Mouse (Mus musculus) mesoderm, embryonic 11.5 days (tissue): ENCODE data around the gene Map7d1.

Source experiments
- DNase-seq: peaks from one replicate; pipeline ENCODE4 v3.0.0-alpha.2; 2012; ENCODE audit warnings: low read depth, low spot score

Map7d1 gene

GRCm38 (mm10) chr4:126202303-126203181 is 53.6 kb downstream of the Map7d1 start, which contains the start of gene Thrap3:
TSS of gene Thrap3 (minus strand) at chr4:126202760.
- DNase-seq = peak; percentile 99

- peak; percentile 57 for DNase-seq
These were observed 54.4 kb downstream of the Map7d1 start for GRCm38 (mm10) chr4:126201514-126202302.

GRCm38 (mm10) chr4:126200656-126201055 is 55.5 kb downstream of the Map7d1 start:
- DNase-seq = no peak

- no peak for DNase-seq
These were observed 56.1 kb downstream of the Map7d1 start for GRCm38 (mm10) chr4:126200036-126200435.

- no peak for DNase-seq
These were observed 56.6 kb downstream of the Map7d1 start for GRCm38 (mm10) chr4:126199556-126199955.

GRCm38 (mm10) chr4:126197485-126197884 is 58.7 kb downstream of the Map7d1 start:
- DNase-seq = no peak

GRCm38 (mm10) chr4:126194916-126195315 is 61.2 kb downstream of the Map7d1 start:
- DNase-seq = no peak

- DNase-seq = no peak
These were observed 61.9 kb downstream of the Map7d1 start for GRCm38 (mm10) chr4:126194216-126194615.

GRCm38 (mm10) chr4:126190636-126191035 is 65.5 kb downstream of the Map7d1 start:
- no peak for DNase-seq

GRCm38 (mm10) chr4:126187096-126187495 is 69.0 kb downstream of the Map7d1 start:
- no peak for DNase-seq

- DNase-seq = no peak
These were observed 73.1 kb downstream of the Map7d1 start for GRCm38 (mm10) chr4:126183034-126183433.
